Mouse (Mus musculus): ENCODE measurements at regions not wholly inside any gene's neighbourhood (a gene's known extent, or its start where the extent isn't known, plus 50 kb on each side); places are given as distances from the start of the nearest gene placed in this dataset.

GRCm38 (mm10) chr5:119518506-119519252 lies 151.8 kb upstream of the Tbx3 start:
- Histone ChIP-seq H3K9ac (ENCODE audit: low read length) (no peak overlapping the region), H3K4me2 (ENCODE audit: low read depth, low read length) (no peak overlapping the region), H3K27ac (ENCODE audit: low read length) (no peak overlapping the region), H3K36me3 (ENCODE audit: control insufficient read depth, insufficient read depth) (no peaks in the 10 kb centered on the region), H3K4me3 (ENCODE audit: low read length) (no peak overlapping the region), H3K4me1 (ENCODE audit: control insufficient read depth, insufficient read depth, low read length) (no peaks in the 10 kb centered on the region), H3K9me3 (replicated peaks; ENCODE audit: control insufficient read depth, low read length) (no peaks in the 10 kb centered on the region), H3K27me3 (ENCODE audit: control insufficient read depth, insufficient read depth, low read length) (peaks cover 3% of the 10 kb centered on the region; the same call in 1 of the 2 replicates)
- no peak for ATAC-seq (replicated peaks; ENCODE audit: extremely low read depth, insufficient read depth, low FRiP score)
- 74% methylated on average over 19 of the region's 19 CpGs for WGBS

GRCm38 (mm10) chr5:119524171-119524570 lies 146.3 kb upstream of the Tbx3 start:
- Histone ChIP-seq H3K9me3 (replicated peaks; ENCODE audit: control insufficient read depth, low read length) (no peaks in the 10 kb centered on the region), H3K4me2 (ENCODE audit: low read depth, low read length) (no peak overlapping the region), H3K4me3 (ENCODE audit: low read length) (no peak overlapping the region), H3K27ac (ENCODE audit: low read length) (no peak overlapping the region), H3K27me3 (ENCODE audit: control insufficient read depth, insufficient read depth, low read length) (peaks cover 6% of the 10 kb centered on the region), H3K4me1 (ENCODE audit: control insufficient read depth, insufficient read depth, low read length) (no peaks in the 10 kb centered on the region), H3K36me3 (ENCODE audit: control insufficient read depth, insufficient read depth) (no peaks in the 10 kb centered on the region), H3K9ac (ENCODE audit: low read length) (no peak overlapping the region)
- WGBS, result 54% methylated on average over 4 of the region's 4 CpGs
- no peak for ATAC-seq (replicated peaks; ENCODE audit: extremely low read depth, insufficient read depth, low FRiP score)

- no peaks in the 10 kb centered on the region for H3K9me3 ChIP-seq (replicated peaks; ENCODE audit: control insufficient read depth, low read length)
- H3K9ac ChIP-seq (ENCODE audit: low read length), result no peak overlapping the region
- no peak overlapping the region for H3K27ac ChIP-seq (ENCODE audit: low read length)
- H3K27me3 ChIP-seq (ENCODE audit: control insufficient read depth, insufficient read depth, low read length), result peaks cover 7% of the 10 kb centered on the region
- 72% methylated on average over 5 of the region's 5 CpGs for WGBS
- H3K4me3 ChIP-seq (ENCODE audit: low read length), result no peak overlapping the region
- no peak overlapping the region for H3K4me2 ChIP-seq (ENCODE audit: low read depth, low read length)
- H3K36me3 ChIP-seq (ENCODE audit: control insufficient read depth, insufficient read depth), result no peaks in the 10 kb centered on the region
- ATAC-seq (replicated peaks; ENCODE audit: extremely low read depth, insufficient read depth, low FRiP score), result no peak
- H3K4me1 ChIP-seq (ENCODE audit: control insufficient read depth, insufficient read depth, low read length), result no peaks in the 10 kb centered on the region
These were observed 144.5 kb upstream of the Tbx3 start for GRCm38 (mm10) chr5:119525960-119526359.

GRCm38 (mm10) chr5:119530009-119530408 lies 140.5 kb upstream of the Tbx3 start:
- Histone ChIP-seq H3K4me3 (ENCODE audit: low read length) (no peak overlapping the region), H3K9ac (ENCODE audit: low read length) (no peak overlapping the region), H3K27me3 (ENCODE audit: control insufficient read depth, insufficient read depth, low read length) (peaks cover 6% of the 10 kb centered on the region), H3K4me2 (ENCODE audit: low read depth, low read length) (no peak overlapping the region), H3K36me3 (ENCODE audit: control insufficient read depth, insufficient read depth) (no peaks in the 10 kb centered on the region), H3K27ac (ENCODE audit: low read length) (no peak overlapping the region), H3K4me1 (ENCODE audit: control insufficient read depth, insufficient read depth, low read length) (no peaks in the 10 kb centered on the region), H3K9me3 (replicated peaks; ENCODE audit: control insufficient read depth, low read length) (no peaks in the 10 kb centered on the region)
- WGBS, result 62% methylated on average over 8 of the region's 8 CpGs
- ATAC-seq (replicated peaks; ENCODE audit: extremely low read depth, insufficient read depth, low FRiP score), result no peak

GRCm38 (mm10) chr5:119534946-119535345 lies 135.5 kb upstream of the Tbx3 start:
- H3K36me3 ChIP-seq (ENCODE audit: control insufficient read depth, insufficient read depth), result no peaks in the 10 kb centered on the region
- no peak overlapping the region for H3K27ac ChIP-seq (ENCODE audit: low read length)
- H3K4me1 ChIP-seq (ENCODE audit: control insufficient read depth, insufficient read depth, low read length), result no peaks in the 10 kb centered on the region
- WGBS, result 85% methylated on average over 5 of the region's 5 CpGs
- peaks cover 3% of the 10 kb centered on the region for H3K27me3 ChIP-seq (ENCODE audit: control insufficient read depth, insufficient read depth, low read length)
- H3K4me3 ChIP-seq (ENCODE audit: low read length), result no peak overlapping the region
- ATAC-seq (replicated peaks; ENCODE audit: extremely low read depth, insufficient read depth, low FRiP score), result no peak
- no peak overlapping the region for H3K9ac ChIP-seq (ENCODE audit: low read length)
- H3K9me3 ChIP-seq (replicated peaks; ENCODE audit: control insufficient read depth, low read length), result no peaks in the 10 kb centered on the region
- H3K4me2 ChIP-seq (ENCODE audit: low read depth, low read length), result no peak overlapping the region

GRCm38 (mm10) chr5:119542836-119543235 lies 127.6 kb upstream of the Tbx3 start:
- no peaks in the 10 kb centered on the region for H3K27me3 ChIP-seq (ENCODE audit: control insufficient read depth, insufficient read depth, low read length)
- no peaks in the 10 kb centered on the region for H3K4me1 ChIP-seq (ENCODE audit: control insufficient read depth, insufficient read depth, low read length)
- no peak overlapping the region for H3K9ac ChIP-seq (ENCODE audit: low read length)
- H3K4me2 ChIP-seq (ENCODE audit: low read depth, low read length), result no peak overlapping the region
- no peaks in the 10 kb centered on the region for H3K9me3 ChIP-seq (replicated peaks; ENCODE audit: control insufficient read depth, low read length)
- ATAC-seq (replicated peaks; ENCODE audit: extremely low read depth, insufficient read depth, low FRiP score), result no peak
- H3K4me3 ChIP-seq (ENCODE audit: low read length), result no peak overlapping the region
- H3K36me3 ChIP-seq (ENCODE audit: control insufficient read depth, insufficient read depth), result no peaks in the 10 kb centered on the region
- 86% methylated on average over 11 of the region's 11 CpGs for WGBS
- no peak overlapping the region for H3K27ac ChIP-seq (ENCODE audit: low read length)

- Histone ChIP-seq H3K36me3 (ENCODE audit: control insufficient read depth, insufficient read depth) (no peaks in the 10 kb centered on the region), H3K4me3 (ENCODE audit: low read length) (no peak overlapping the region), H3K27ac (ENCODE audit: low read length) (no peak overlapping the region), H3K9ac (ENCODE audit: low read length) (no peak overlapping the region), H3K27me3 (ENCODE audit: control insufficient read depth, insufficient read depth, low read length) (no peaks in the 10 kb centered on the region), H3K4me1 (ENCODE audit: control insufficient read depth, insufficient read depth, low read length) (no peaks in the 10 kb centered on the region), H3K9me3 (replicated peaks; ENCODE audit: control insufficient read depth, low read length) (no peaks in the 10 kb centered on the region), H3K4me2 (ENCODE audit: low read depth, low read length) (no peak overlapping the region)
- ATAC-seq (replicated peaks; ENCODE audit: extremely low read depth, insufficient read depth, low FRiP score), result no peak
- 87% methylated on average over 6 of the region's 6 CpGs for WGBS
These were observed 126.8 kb upstream of the Tbx3 start for GRCm38 (mm10) chr5:119543716-119544115.

- H3K9me3 ChIP-seq (replicated peaks; ENCODE audit: control insufficient read depth, low read length), result no peaks in the 10 kb centered on the region
- WGBS, result 39% methylated on average over 11 of the region's 11 CpGs
- no peak overlapping the region for H3K4me3 ChIP-seq (ENCODE audit: low read length)
- no peak overlapping the region for H3K9ac ChIP-seq (ENCODE audit: low read length)
- no peak overlapping the region for H3K4me2 ChIP-seq (ENCODE audit: low read depth, low read length)
- no peaks in the 10 kb centered on the region for H3K36me3 ChIP-seq (ENCODE audit: control insufficient read depth, insufficient read depth)
- ATAC-seq (replicated peaks; ENCODE audit: extremely low read depth, insufficient read depth, low FRiP score), result no peak
- H3K27me3 ChIP-seq (ENCODE audit: control insufficient read depth, insufficient read depth, low read length), result no peaks in the 10 kb centered on the region
- no peak overlapping the region for H3K27ac ChIP-seq (ENCODE audit: low read length)
- no peaks in the 10 kb centered on the region for H3K4me1 ChIP-seq (ENCODE audit: control insufficient read depth, insufficient read depth, low read length)
These were observed 125.8 kb upstream of the Tbx3 start for GRCm38 (mm10) chr5:119544681-119545080.

- no peaks in the 10 kb centered on the region for H3K4me1 ChIP-seq (ENCODE audit: control insufficient read depth, insufficient read depth, low read length)
- no peak overlapping the region for H3K9ac ChIP-seq (ENCODE audit: low read length)
- H3K9me3 ChIP-seq (replicated peaks; ENCODE audit: control insufficient read depth, low read length), result peaks cover under 1% of the 10 kb centered on the region; the same call in 1 of the 2 replicates
- H3K27ac ChIP-seq (ENCODE audit: low read length), result no peak overlapping the region
- no peaks in the 10 kb centered on the region for H3K36me3 ChIP-seq (ENCODE audit: control insufficient read depth, insufficient read depth)
- 69% methylated on average over 19 of the region's 19 CpGs for WGBS
- H3K27me3 ChIP-seq (ENCODE audit: control insufficient read depth, insufficient read depth, low read length), result no peaks in the 10 kb centered on the region
- ATAC-seq (replicated peaks; ENCODE audit: extremely low read depth, insufficient read depth, low FRiP score), result no peak
- no peak overlapping the region for H3K4me2 ChIP-seq (ENCODE audit: low read depth, low read length)
- no peak overlapping the region for H3K4me3 ChIP-seq (ENCODE audit: low read length)
These were observed 123.4 kb upstream of the Tbx3 start for GRCm38 (mm10) chr5:119547070-119547469.

All from heart, embryonic 16.5 days (tissue).